Mouse (Mus musculus) stomach, embryonic 16.5 days (tissue): ENCODE data around the gene Otud7b. TPM values are rescaled to one million over a fixed set of nuclear protein-coding genes. Genes with fewer than 3 reads are reported as not detected.

ENCODE experiments used
- polyA plus RNA-seq: library from polyadenylated mRNA; unstranded; fragments of >200 nt; fragmentation: Nextera tagmentation; extraction: Ambion mirVana; gene quantifications from 2 replicates; pipeline ENCODE4 v1.2.1, GENCODE M21; 2015

Gene Otud7b
- polyA plus RNA-seq, 1 experiment from 2014 or later: 13.1 TPM

Other genes with a start within 250 kb of the Otud7b start
- gene Prpf3, start 248.6 kb upstream of the Otud7b start, polyA plus RNA-seq: 41.1 and 44.8 TPM in 2 replicates
- 290 and 321 TPM in 2 replicates for gene Mrps21, start 233.0 kb upstream of the Otud7b start, polyA plus RNA-seq
- gene Ciart, start 222.3 kb upstream of the Otud7b start, polyA plus RNA-seq: 3.8 and 5.2 TPM in 2 replicates
- gene BC028528, start 212.5 kb upstream of the Otud7b start, polyA plus RNA-seq: 28.8 and 30.0 TPM in 2 replicates
- 33.9 and 34.6 TPM in 2 replicates for gene Aph1a, start 210.6 kb upstream of the Otud7b start, polyA plus RNA-seq
- gene Car14, start 199.8 kb upstream of the Otud7b start, polyA plus RNA-seq: 2.4 and 2.9 TPM in 2 replicates
- gene Anp32e, start 175.3 kb upstream of the Otud7b start, polyA plus RNA-seq: 156 and 167 TPM in 2 replicates
- gene Plekho1, start 108.5 kb upstream of the Otud7b start, polyA plus RNA-seq: 20.6 and 25.7 TPM in 2 replicates
- gene Vps45, start 46.1 kb upstream of the Otud7b start, polyA plus RNA-seq: 31.7 and 39.6 TPM in 2 replicates
- gene Mtmr11, start 57.5 kb downstream of the Otud7b start, polyA plus RNA-seq: 19.4 and 21.2 TPM in 2 replicates
- 124 and 125 TPM in 2 replicates for gene Sf3b4, start 67.8 kb downstream of the Otud7b start, polyA plus RNA-seq
- 4.1 and 4.4 TPM in 2 replicates for gene Sv2a, start 76.6 kb downstream of the Otud7b start, polyA plus RNA-seq
- 46.8 and 50.0 TPM in 2 replicates for gene Bola1, start 115.2 kb downstream of the Otud7b start, polyA plus RNA-seq
- 0.92 TPM in 1 of 2 replicates, not detected in the other for gene Hist2h2ab, start 115.3 kb downstream of the Otud7b start, polyA plus RNA-seq
- 2.9 and 6.3 TPM in 2 replicates for gene Hist2h2ac, start 116.4 kb downstream of the Otud7b start, polyA plus RNA-seq
- 9.3 and 10.6 TPM in 2 replicates for gene Hist2h2be, start 116.6 kb downstream of the Otud7b start, polyA plus RNA-seq
- 2.6 TPM in 1 of 2 replicates, not detected in the other for gene Hist2h3c2, start 134.6 kb downstream of the Otud7b start, polyA plus RNA-seq
- 49.4 and 53.3 TPM in 2 replicates for gene Hist2h2aa2, start 135.7 kb downstream of the Otud7b start, polyA plus RNA-seq
- 19.4 and 20.8 TPM in 2 replicates for gene Hist2h2aa1, start 141.0 kb downstream of the Otud7b start, polyA plus RNA-seq
- gene Hist2h3c1, start 142.2 kb downstream of the Otud7b start, polyA plus RNA-seq: 1.3 and 2.1 TPM in 2 replicates
- gene Hist2h4, start 158.8 kb downstream of the Otud7b start, polyA plus RNA-seq: 7.8 and 8.6 TPM in 2 replicates
- 29.8 and 39.2 TPM in 2 replicates for gene Hist2h3b, start 164.1 kb downstream of the Otud7b start, polyA plus RNA-seq
- 7.3 and 12.4 TPM in 2 replicates for gene Hist2h2bb, start 165.2 kb downstream of the Otud7b start, polyA plus RNA-seq
- 3.0 and 3.4 TPM in 2 replicates for gene Fcgr1, start 189.4 kb downstream of the Otud7b start, polyA plus RNA-seq